Mouse (Mus musculus) midbrain, embryonic 10.5 days (tissue): ENCODE results near the gene Ube2h. TPM values are rescaled to one million over a fixed set of nuclear protein-coding genes. Genes with fewer than 3 reads are reported as not detected.

Experiments
- DNase-seq: peaks from one replicate; pipeline ENCODE4 v3.0.0-alpha.2; 2017; ENCODE audit warnings: low spot score
- H3K27ac ChIP-seq: fragments of 300-500 bp; sonication (generic); replicated peaks from 2 replicates; pipeline ENCODE4 v1.5.1; 2016; ENCODE audit warnings: mild to moderate bottlenecking
- H3K27me3 ChIP-seq: fragments of 300-500 bp; sonication (generic); 2 replicates; pipeline ENCODE4 v1.6.1; 2016; ENCODE audit warnings: low read depth, mild to moderate bottlenecking; ENCODE audit not compliant: poor library complexity, severe bottlenecking
- H3K36me3 ChIP-seq: fragments of 300-500 bp; sonication (generic); 2 replicates; pipeline ENCODE4 v1.6.1; 2016; ENCODE audit warnings: mild to moderate bottlenecking, moderate library complexity
- H3K4me1 ChIP-seq: fragments of 300-500 bp; sonication (generic); 2 replicates; pipeline ENCODE4 v1.6.1; 2016
- H3K4me3 ChIP-seq: fragments of 300-500 bp; sonication (generic); 2 replicates; pipeline ENCODE4 v1.5.1; 2016; ENCODE audit warnings: mild to moderate bottlenecking, moderate library complexity
- H3K9me3 ChIP-seq: fragments of 300-500 bp; sonication (generic); replicated peaks from 2 replicates; pipeline ENCODE4 v1.6.1; 2016; ENCODE audit warnings: mild to moderate bottlenecking
- WGBS: fragments of 180-500 bp; shearing (Covaris S2); methylation state at CpG from one replicate; pipeline ENCODE4 v1.1.7; 2016; 5-methylcytosine and 5-hydroxymethylcytosine counted together
- polyA plus RNA-seq: library from polyadenylated mRNA; unstranded; fragments of >200 nt; fragmentation: Nextera tagmentation; extraction: Ambion mirVana; gene quantifications from 2 replicates; pipeline ENCODE4 v1.2.1, GENCODE M21; 2016

Ube2h gene
- polyA plus RNA-seq, 1 experiment from 2014 or later = 29.0 TPM

- under 1% methylated on average over 28 of the region's 28 CpGs for whole genome bisulfite sequencing
- peak; percentile 57 for DNase-seq
- peak overlapping the region; percentile 52; the same call in 1 of the 2 replicates for H3K27ac ChIP-seq
- peak overlapping the region; percentile 45 for H3K4me3 ChIP-seq
- no peaks in the 10 kb centered on the region for H3K9me3 ChIP-seq
- H3K27me3 ChIP-seq = peaks cover 100% of the 10 kb centered on the region
- H3K36me3 ChIP-seq = no peaks in the 10 kb centered on the region
- peaks cover 74% of the 10 kb centered on the region for H3K4me1 ChIP-seq
Measured at GRCm38 (mm10) chr6:30175918-30176421, 128.4 kb downstream of the Ube2h start.

- Histone ChIP-seq H3K4me3 (peak overlapping the region; percentile 45), H3K27me3 (peaks cover 100% of the 10 kb centered on the region), H3K4me1 (peaks cover 72% of the 10 kb centered on the region), H3K27ac (peak overlapping the region; percentile 52; the same call in 1 of the 2 replicates), H3K9me3 (no peaks in the 10 kb centered on the region), H3K36me3 (no peaks in the 10 kb centered on the region)
- DNase-seq = no peak
- WGBS = under 1% methylated on average over 45 of the region's 45 CpGs
Measured at GRCm38 (mm10) chr6:30175225-30175917, 129.0 kb downstream of the Ube2h start.

DNA sequence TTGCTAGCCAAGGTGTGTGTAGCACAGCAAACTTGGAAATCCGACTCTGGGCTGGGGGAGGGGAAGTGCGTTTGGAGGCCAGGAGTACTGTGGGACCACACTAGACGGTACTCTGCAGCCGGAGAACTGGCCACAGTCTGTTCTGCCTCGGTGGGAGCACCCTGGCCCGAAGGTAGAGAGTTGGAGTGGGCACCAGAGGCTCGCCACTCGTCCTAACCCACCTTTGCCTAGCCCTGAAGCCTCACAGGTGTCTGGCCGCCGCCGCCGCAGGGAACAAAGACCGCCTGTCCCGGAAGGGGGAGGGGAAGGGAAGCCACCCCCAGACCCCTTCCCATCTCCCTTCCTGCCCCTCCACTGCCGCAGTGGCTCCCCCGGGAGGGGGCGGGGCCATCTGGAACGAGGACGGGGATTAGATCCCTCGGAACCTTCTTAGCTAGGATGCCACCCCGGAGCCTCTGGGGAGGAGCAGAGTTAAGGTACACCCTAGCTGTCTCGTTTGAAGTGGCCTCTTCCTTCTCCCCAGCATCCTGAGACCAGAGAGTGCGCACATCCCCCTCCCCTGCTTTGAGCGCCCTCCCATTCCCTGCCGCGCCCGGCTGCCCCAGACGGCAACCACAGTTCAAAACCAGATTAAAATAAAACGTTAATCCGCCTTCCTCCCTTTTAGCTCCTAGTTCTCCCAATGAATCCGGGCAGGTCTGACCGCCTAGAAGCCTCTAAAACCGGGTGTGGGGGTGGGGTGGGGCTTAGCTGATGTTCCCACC, 129.7 kb downstream of the Ube2h start:
- H3K4me1 ChIP-seq = peaks cover 65% of the 10 kb centered on the region

GRCm38 (mm10) chr6:30173551-30174460, 130.5 kb downstream of the Ube2h start:
- peak overlapping the region; percentile 45 for H3K4me3 ChIP-seq
- DNase-seq = peak; percentile 50
- peaks cover 67% of the 10 kb centered on the region for H3K4me1 ChIP-seq
- peak overlapping the region; percentile 64; the same call in 1 of the 2 replicates for H3K27ac ChIP-seq
- under 1% methylated on average over 76 of the region's 80 CpGs for WGBS
- no peaks in the 10 kb centered on the region for H3K9me3 ChIP-seq
- H3K36me3 ChIP-seq = no peaks in the 10 kb centered on the region
- peaks cover 100% of the 10 kb centered on the region for H3K27me3 ChIP-seq

More for the DNA sequence above, 129.7 kb downstream of the Ube2h start:
- DNase-seq = peak; percentile 61
- Histone ChIP-seq H3K36me3 (no peaks in the 10 kb centered on the region), H3K27ac (peak overlapping the region; percentile 64; the same call in 1 of the 2 replicates), H3K27me3 (peaks cover 100% of the 10 kb centered on the region), H3K9me3 (no peaks in the 10 kb centered on the region), H3K4me3 (peak overlapping the region; percentile 45)
- WGBS = under 1% methylated on average over 33 of the region's 33 CpGs

GRCm38 (mm10) chr6:30172820-30173550, 131.4 kb downstream of the Ube2h start:
- no peaks in the 10 kb centered on the region for H3K36me3 ChIP-seq
- peaks cover 100% of the 10 kb centered on the region for H3K27me3 ChIP-seq
- WGBS = 2% methylated on average over 44 of the region's 44 CpGs
- no peaks in the 10 kb centered on the region for H3K9me3 ChIP-seq
- peak overlapping the region; percentile 64 for H3K27ac ChIP-seq
- peaks cover 63% of the 10 kb centered on the region for H3K4me1 ChIP-seq
- DNase-seq = peak; percentile 60
- peak overlapping the region; percentile 45 for H3K4me3 ChIP-seq

DNA sequence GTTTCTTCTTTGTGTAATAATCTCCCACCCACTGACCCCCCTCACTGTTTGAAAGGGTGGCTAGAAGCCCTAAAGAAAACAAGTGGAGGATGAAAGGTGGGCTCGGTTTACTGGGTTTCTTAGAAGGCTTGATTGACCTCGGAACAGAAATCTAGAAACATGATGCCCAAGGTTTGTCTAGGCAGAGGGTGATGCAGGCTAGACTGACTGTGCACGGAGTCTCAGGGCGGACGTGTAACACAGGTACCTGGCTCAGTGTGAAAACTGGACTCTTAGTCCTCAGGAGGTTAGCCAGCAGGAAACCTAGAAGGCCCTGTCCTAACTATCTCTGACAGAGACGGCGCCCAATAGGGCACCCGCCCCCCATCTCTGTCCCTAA, 131.9 kb downstream of the Ube2h start:
- no peak for DNase-seq
- Histone ChIP-seq H3K36me3 (no peaks in the 10 kb centered on the region), H3K9me3 (no peaks in the 10 kb centered on the region), H3K27me3 (peaks cover 100% of the 10 kb centered on the region), H3K4me3 (peak overlapping the region; percentile 45), H3K27ac (no peak overlapping the region), H3K4me1 (peaks cover 66% of the 10 kb centered on the region)
- 8% methylated on average over 8 of the region's 8 CpGs for WGBS

GRCm38 (mm10) chr6:30171967-30172366, 132.4 kb downstream of the Ube2h start:
- WGBS = 26% methylated on average over 10 of the region's 10 CpGs
- H3K4me1 ChIP-seq = peaks cover 67% of the 10 kb centered on the region
- peak; percentile 30 for DNase-seq
- no peaks in the 10 kb centered on the region for H3K36me3 ChIP-seq
- H3K9me3 ChIP-seq = no peaks in the 10 kb centered on the region
- H3K27me3 ChIP-seq = peaks cover 99% of the 10 kb centered on the region
- no peak overlapping the region for H3K27ac ChIP-seq
- no peak overlapping the region for H3K4me3 ChIP-seq

- no peak for DNase-seq
- no peaks in the 10 kb centered on the region for H3K9me3 ChIP-seq
- H3K27ac ChIP-seq = no peak overlapping the region
- H3K36me3 ChIP-seq = no peaks in the 10 kb centered on the region
- no peak overlapping the region for H3K4me3 ChIP-seq
- 37% methylated on average over 8 of the region's 8 CpGs for WGBS
- peaks cover 70% of the 10 kb centered on the region for H3K4me1 ChIP-seq
- peaks cover 99% of the 10 kb centered on the region for H3K27me3 ChIP-seq
Measured at GRCm38 (mm10) chr6:30171226-30171625, 133.1 kb downstream of the Ube2h start.

GRCm38 (mm10) chr6:30169148-30169547, 135.2 kb downstream of the Ube2h start:
- no peak for DNase-seq
- H3K27ac ChIP-seq = no peak overlapping the region
- H3K4me1 ChIP-seq = peaks cover 59% of the 10 kb centered on the region
- no peak overlapping the region for H3K4me3 ChIP-seq
- H3K36me3 ChIP-seq = no peaks in the 10 kb centered on the region
- 83% methylated on average over 12 of the region's 12 CpGs for WGBS
- peaks cover 90% of the 10 kb centered on the region for H3K27me3 ChIP-seq
- H3K9me3 ChIP-seq = no peaks in the 10 kb centered on the region

DNA sequence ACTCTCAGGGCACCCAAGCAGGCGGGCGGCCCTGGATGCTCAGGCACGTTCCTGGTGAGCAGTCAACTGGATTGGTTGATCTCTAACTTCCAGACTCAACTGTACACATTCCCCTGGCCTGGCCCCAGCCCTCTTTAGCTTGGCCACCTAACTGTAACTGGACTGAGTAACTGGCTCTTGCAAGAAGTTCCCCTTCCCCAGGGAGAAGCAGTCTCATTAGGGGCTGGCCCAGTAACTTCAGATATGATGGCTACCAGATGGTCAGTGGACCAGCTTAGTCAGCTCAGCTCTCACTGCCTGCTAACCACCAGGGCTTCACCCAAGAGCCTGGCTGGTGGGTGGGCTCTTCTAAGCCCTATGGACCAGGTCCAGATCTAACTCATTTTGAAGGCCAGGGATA, 136.1 kb downstream of the Ube2h start:
- peaks cover 81% of the 10 kb centered on the region for H3K27me3 ChIP-seq

DNA sequence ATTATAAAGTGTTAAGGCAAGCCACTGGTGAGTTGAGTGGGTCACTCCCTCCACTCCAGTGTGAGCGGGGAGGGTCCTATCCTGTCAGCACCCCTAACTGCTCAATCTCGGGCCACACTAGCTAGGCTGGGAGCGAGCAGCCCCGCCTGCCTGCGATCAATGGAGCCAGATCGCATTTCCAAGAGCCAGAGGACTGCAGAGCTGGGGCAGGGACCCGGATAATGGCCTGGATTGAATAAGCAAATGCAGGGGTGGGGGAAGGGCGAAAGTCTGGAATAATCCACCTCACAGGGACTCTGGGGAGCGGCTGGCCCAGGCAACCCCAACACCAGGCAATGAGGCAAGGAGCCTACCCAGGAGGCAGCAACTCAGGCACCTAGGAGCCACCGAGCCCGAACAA, 137.1 kb downstream of the Ube2h start:
- peaks cover 77% of the 10 kb centered on the region for H3K27me3 ChIP-seq
- peak; percentile 69 for DNase-seq
- no peaks in the 10 kb centered on the region for H3K9me3 ChIP-seq
- 12% methylated on average over 11 of the region's 11 CpGs for WGBS
- peaks cover 45% of the 10 kb centered on the region for H3K4me1 ChIP-seq
- peak overlapping the region; percentile 21; the same call in 1 of the 2 replicates for H3K4me3 ChIP-seq
- no peaks in the 10 kb centered on the region for H3K36me3 ChIP-seq
- peak overlapping the region; percentile 11 for H3K27ac ChIP-seq

More for the DNA sequence above, 136.1 kb downstream of the Ube2h start:
- no peak overlapping the region for H3K27ac ChIP-seq
- no peaks in the 10 kb centered on the region for H3K36me3 ChIP-seq
- H3K4me1 ChIP-seq = peaks cover 50% of the 10 kb centered on the region
- DNase-seq = no peak
- H3K4me3 ChIP-seq = no peak overlapping the region
- 92% methylated on average over 3 of the region's 3 CpGs for WGBS
- H3K9me3 ChIP-seq = no peaks in the 10 kb centered on the region
